Mouse (Mus musculus): ENCODE results near the gene Runx2.

Gene Runx2

DNA sequence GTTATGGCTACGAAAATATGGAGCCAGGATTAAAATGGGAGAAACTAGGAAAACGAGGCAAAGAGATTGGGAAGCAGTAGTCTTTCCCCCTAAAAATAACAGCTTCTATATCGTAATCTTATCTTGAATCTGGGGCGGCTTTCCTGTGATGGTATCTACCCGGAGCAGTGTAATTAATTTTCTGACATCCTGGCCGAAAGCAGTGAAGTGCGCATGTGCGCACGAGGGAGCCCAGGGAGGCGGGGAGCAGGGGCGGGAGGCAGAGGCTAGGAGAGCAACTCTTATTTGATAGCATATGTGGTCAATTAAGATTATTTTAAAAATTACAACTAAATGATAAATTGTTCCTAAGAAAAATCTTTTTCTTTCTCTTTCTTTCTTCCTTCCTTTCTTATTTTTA lies 195.9 kb downstream of the Runx2 start:
- no peak for DNase-seq (ENCODE audit: low spot score)

DNA sequence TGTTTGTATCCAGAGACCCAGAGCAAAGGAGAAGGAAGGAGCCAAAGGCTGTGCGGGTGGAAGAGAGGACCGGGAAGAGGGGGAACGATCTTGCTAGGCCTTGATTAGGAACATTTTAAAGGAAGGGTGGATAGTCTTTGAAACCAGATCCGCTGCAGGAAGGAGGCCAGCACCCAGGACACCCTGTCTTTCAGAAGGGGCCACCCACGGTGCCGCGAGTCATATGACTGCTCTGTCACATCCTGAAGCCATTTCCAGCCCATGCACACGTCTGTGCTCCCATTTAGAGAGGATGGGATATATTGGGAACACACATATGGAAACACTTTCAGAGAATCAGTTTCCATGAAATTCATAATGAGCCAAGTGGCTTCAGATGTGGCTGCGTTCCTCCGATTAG lies 196.4 kb downstream of the Runx2 start:
- no peak for DNase-seq (ENCODE audit: low spot score)

DNA sequence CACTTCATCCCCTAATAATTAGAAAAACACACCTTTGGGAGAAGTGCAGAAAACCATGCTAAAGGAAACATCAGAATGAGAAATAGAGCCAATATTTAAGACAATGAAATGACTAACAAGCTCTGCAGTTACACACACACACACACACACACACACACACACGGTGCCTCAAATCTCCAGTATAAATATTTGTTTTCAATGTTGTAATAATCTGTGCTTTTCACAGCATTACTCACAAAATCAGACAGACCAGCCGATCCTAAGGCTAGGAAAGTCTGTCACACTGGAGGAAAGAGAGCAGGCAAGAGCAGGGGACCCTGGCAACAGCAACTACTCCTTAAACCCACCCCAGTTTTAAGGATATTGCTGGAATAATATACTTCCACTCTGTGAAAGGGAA lies 196.9 kb downstream of the Runx2 start:
- DNase-seq (ENCODE audit: low spot score) = no peak

DNA sequence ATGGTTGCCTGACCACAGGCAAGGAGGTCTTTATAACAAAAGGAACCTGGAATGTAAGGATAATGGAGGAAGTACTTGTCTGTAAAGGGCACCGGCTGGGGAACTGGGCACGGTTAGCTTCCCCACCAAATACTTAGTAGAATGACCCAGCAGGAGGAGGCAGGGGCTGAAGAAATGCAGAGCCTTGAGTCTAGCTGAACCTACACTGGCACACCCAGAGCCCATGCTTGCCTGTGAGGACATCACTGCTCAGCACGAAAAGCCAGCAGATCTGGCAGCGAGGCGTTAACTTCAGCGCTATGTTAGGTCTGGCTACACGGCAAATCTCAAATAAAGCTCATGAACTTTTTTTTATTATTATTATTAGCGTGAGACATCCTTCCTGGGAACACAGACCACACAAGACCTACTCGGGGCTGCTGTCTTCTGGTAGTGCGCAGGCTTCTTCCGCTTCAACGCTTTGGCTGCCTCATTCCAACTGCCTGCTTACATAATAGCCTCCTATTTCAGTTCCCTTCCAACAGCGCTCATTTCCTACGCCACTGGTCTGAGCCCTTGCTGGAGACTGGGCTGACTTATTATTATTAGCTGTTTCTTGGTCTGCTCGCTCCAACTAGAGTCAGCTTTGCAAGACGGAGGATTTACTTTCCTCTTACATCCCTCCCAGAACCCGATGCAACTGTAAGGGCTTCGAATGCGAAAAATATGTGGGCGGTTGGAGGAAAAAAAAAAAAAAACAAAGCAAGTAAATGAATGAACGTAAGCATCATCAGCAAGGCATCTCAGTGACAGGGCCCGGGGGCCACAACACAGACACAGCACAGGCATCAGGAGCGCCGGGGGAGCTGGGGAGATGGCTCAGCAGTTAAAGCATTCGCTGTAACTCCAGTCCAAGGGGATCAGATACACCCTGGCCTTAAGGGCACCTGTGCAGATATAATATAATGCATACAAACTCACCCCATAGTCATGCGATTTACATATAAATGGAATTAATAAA lies 200.6 kb downstream of the Runx2 start:
- no peak for DNase-seq (ENCODE audit: low spot score)

DNA sequence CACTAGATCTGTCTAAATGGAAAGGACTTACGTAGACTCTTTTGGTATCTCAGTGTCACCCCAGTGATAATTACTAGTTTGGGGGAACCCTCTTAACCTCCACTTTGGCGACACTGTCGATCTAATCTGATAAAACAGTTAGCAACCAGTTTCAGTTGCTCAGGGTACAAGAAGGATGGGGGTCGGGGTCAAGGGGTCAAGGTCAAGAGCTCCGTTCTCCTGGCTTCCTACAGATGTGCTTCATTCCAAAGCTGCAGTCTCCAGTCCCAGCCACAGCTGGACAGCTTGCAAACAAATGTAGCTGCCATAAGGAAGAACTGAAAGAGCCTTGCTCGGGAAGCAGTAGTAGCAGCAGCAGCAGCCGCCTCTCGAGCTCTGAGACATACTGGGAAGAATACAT lies 202.0 kb downstream of the Runx2 start:
- DNase-seq (ENCODE audit: low spot score) = no peak

DNA sequence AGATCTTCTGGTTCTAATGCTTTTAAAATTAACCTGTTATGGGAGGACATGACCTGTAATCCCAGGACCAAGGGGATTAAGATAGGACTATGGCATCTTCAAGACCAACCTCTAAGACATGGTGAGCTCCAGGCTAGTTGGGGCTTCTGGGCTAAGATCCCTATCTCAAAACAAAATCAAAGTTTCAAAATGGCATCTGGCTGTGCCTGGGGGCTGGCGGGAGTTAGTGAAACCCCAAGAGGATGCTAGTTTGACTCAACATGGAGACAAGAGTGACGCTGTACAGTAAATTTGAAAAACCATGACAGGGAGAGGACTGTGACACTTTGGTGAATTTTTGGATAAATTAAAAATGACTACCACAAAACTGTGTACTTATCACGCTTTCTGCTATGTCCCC lies 202.6 kb downstream of the Runx2 start:
- DNase-seq (ENCODE audit: low spot score) = no peak

DNA sequence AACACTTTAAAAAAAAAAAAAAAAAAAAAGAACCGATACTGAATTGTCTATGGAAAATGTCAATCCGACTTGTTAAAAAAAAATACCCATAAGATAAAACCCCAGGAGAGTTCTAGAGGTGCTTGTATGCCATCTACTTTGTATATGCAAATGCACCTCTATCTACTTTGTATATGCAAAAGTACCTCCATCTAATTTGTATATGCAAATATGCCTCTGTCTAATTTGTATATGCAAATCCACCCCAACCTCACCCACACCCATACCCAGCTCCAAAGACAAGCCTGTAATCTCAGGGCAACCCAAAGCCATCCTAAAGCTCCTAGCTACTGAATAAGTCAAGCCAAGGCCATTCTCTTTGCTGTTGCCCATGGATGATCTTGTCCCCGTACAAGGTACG lies 203.1 kb downstream of the Runx2 start:
- DNase-seq (ENCODE audit: low spot score) = no peak

DNA sequence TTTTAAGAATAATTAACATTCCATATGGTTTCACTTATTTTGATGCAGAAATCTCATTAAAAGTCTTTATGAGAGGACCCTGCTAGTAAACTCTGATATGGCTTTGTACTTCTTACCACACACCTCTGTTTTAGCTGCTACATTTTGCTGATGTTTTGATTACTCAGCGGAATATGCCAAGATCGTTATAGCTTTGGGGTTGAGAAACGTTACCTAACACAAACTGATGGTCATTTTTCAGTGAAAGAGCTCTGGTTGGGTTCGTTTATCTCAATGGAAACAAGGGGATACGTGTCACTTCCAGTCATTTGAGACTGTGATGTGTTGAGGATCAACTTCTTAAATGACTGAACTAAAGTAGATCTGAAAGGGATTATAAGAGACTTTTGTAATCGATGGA lies 203.8 kb downstream of the Runx2 start:
- no peak for DNase-seq (ENCODE audit: low spot score)

DNA sequence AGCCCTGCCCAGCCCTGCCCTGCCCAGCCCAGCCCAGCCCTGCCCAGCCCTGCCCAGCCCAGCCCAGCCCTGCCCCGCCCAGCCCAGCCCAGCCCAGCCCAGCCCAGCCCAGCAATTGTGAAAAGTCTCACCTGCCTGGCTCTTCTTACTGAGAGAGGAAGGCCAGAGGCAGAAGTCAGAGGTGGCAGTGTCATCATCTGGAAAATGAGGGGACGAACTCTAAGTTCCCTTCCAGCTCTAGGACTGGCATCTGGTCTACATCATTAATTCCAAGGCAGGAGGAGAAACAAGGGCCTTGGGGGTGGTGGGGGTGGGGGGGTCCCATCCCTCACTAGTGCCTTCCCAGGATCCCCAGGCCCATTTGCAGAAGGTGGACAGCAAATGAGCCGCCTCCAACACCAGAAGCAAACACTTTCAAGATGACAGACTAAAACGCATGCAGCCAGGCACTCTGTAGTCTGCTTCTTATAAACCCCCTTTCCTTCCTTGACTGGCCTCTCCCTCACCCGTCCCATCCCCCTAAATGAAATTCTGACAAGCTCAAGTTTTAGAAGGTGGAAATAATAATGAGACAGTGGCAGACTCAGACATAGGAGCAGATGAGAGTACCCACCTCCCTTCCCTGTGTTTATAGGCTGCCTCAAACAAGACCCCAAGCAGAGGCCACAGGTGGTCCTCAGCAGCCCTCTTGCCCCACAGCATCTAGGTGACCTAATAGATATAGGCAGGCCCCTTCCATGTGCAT lies 204.5 kb downstream of the Runx2 start:
- DNase-seq (ENCODE audit: low spot score) = no peak

DNA sequence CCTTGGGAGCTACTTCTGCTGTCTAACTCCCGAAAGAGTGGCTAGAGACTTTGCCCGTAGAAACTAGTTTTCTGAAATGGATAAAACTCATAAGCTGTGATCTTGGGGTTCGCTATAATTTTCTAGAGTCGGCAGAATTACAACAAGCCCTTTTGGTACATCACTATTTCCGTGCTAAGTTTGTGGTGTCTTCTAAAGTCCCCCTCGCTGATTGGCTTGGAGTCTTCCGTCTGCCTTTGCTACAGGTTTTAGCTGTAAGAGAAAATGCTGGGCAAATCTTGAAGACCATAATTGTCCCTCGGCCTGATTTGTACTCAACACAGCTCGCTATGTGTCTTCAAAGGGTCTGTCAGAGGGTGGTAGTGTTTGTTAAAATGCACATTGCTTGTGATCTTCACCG lies 205.2 kb downstream of the Runx2 start:
- no peak for DNase-seq (ENCODE audit: low spot score)

DNA sequence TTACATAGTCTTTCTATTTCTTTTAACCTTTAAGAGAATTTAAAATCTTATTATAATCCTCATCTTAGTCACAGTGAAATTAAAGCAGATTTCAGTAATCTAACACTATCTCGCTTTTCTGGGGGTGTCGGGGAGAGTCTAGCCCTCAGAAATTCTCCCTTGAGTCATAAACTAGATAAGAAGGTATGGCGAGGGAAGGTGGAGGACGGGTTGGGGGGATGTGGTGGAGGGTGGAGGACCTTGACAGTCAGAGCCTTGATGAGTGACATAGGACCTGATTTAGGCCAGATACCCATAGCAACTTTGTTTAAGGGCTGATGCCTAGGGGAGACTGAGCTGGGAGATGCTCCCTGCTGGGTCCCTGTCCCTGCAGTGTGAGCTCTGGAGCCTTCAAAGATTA lies 205.7 kb downstream of the Runx2 start:
- no peak for DNase-seq (ENCODE audit: low spot score)

DNA sequence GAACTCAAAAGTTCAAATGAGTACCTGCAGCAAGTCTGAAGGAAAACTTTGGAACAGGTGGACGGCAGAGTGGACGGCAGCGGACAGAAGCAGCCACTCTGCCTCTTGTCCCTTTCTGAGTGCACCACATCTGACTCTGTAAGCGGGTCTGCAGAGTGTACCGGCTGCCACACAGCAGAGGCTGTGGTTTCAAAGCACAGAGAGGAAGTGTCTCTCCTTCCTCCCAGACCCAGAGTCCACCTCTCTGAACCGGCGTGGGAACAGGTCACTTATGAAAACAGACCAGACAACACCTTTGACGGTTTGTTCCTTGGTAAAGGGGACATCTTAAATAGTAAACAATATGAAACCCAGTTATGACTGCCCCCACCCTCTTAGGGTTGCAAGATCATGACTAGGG lies 207.2 kb downstream of the Runx2 start:
- no peak for DNase-seq (ENCODE audit: low spot score)

DNA sequence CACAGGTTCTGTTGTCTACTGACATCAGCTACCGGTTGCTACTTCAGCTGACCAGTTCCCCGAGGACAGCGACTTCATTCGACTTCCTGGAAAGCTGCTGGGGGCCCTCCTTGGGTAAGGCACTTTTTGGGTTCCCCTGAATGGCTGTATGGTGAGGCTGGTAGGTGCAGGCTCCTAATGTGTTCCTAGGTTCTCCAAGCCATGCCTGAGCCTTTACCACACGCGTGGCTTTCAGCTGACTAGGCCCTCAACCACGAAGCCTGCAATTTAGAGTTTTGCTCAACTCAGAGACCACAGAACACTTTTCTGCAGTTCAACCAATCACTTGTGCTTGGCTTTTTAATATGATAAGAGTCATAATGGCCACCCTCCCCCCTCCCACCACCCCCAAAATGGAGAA lies 208.4 kb downstream of the Runx2 start:
- no peak for DNase-seq (ENCODE audit: low spot score)

DNA sequence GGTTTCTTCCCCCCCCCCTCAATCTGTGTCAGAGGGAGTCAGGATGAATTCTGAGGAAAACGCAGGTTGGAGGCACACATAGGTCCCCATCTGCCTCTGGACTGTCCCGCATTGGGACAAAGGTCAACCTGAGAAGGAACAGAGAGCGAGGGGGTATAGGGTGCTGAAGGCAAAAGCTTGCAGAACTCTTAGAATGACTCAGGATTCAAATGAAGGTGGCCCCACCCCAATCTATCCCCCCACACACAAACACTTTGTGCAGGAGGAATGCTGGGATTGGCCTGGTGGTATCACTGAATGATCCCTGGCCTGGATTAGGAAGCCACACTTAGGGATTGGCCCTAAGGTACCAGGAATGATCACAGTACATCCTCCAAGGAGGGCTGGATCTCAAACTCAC lies 208.8 kb downstream of the Runx2 start:
- no peak for DNase-seq (ENCODE audit: low spot score)

DNA sequence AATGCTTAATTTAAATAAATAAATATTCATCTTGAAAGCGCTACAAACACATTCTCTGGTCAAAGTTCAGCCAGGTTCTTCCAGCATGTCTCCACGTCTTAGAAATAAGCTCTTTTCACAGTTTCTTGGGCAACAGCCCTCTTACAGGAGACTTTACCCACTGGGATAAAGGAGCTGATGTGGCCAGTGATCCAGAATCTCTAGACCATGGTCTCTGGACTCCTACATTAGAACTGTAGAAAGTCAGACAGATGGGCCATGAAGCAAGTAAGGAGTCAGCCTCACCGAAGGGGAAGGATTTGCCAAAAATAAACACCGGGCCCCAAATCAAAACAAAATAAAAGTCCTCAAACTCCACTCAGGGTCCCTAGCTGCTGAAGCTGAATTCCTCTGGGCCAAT lies 211.4 kb downstream of the Runx2 start:
- no peak for DNase-seq (ENCODE audit: low spot score)

DNA sequence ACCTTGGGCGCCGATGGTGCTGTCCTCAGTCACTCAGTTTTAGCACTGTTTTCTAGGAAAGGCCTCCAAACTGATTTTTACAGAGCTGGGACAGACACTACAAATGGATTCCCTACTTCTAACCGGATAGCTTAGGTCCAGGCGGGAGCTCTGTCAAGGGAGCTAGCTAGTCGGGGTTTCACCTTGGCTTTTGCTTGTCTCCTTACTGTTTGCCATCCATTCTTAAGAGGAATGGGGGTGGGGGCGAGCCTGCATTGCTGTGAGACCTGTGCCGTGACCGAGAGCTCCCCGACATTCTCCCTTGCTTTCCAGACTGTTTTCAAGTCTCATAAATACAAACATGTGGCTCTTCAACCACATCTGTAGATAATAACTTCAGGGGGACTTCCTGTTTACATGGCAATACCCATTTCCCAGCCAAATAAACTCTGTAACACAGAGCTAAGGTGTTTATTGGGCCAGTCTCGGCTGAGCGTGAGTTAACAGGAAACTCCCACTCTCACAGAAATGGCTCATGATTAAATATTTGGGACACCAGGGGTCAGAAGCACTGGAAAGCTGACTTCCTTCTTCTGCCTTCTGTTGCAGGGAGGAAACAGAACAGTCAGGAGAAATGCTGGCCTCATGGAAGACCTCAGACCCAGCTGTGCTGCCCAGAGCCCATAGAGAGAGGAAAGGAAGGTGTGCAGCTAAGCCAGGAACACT lies 213.1 kb downstream of the Runx2 start:
- no peak for DNase-seq (ENCODE audit: low spot score)

DNA sequence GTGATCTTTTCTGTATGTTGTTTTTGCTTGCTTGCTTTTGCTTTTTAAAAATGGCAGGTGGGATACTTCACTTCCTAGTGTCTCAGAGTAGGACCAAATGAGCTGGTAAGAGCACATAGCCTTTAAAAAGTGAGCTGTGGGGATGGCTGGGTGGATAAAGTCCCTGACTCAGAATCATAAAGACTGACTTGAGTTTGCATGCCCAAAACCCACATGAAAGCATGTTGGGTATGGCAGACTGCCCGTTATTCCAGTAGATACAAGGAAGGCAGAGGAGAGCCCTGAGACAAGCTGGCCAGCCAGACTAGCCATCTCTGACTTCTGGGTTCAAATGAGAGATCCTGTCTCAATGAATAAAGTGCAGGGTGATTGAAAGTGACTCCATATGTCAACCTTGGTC lies 214.7 kb downstream of the Runx2 start:
- DNase-seq (ENCODE audit: low spot score) = no peak

DNA sequence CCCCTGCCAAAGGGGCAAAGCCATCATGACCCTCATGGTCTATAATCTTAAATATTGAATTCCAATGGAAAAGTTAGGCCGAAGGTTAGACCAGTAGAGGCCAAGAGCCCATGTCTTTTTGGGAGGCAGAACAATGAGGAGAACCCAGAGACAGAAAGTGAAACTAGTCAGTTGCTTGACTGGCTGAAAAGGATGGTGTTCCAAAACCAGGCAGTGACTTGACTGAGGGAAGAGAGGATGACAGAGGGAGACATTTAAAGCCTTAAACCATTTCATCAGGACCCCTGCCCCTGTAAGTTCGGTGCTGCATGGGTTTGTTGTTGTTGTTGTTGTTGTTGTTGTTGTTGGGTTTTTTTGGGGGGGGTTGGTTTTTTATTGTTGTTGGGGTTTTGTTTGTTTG lies 215.5 kb downstream of the Runx2 start:
- no peak for DNase-seq (ENCODE audit: low spot score)

DNA sequence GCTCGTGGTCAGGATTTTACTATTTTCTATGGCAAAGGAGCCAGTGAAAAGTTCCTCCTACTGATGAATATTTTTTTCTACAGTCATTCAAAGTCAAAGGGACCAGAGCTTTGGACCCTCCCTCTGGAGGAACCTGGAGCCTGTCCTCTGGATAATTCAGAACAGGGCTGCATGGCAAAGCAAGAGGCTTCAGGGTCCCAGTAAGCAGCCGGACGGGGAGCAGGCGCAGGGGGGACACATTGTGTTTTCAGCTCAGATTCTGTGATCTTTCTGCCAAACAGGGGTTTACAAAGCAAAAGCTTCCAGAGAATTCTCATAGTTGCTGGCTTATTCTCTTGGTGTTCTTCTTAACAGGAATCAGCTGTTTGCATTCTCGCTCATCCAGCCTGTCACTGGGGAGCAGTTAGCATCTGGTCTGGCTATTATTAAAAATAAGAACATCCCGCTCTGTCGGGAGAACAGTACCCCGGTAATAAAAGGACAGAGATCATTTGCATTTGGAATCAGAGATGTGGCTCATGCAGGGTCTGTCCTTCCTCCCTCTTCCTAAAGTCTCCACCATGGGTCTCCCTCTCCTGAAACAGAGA lies 216.6 kb downstream of the Runx2 start:
- no peak for DNase-seq (ENCODE audit: low spot score)

DNA sequence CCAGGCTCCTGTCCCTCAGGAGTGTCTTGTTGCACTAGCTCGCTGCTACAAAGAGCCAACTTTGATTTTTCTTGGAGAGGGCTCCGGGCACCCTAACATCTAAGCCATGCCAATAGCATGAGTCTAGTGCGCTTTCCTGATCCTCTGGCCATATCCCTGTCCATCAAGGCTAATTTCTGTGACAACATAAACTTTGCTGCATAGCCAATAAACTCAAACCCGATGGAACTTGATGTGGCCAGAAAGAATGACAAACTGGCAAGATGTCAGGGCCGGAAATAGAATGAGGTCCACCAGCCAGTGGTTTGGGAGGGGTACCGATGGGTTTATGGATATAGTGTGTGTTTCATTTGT lies 221.9 kb downstream of the Runx2 start:
- no peak for DNase-seq (ENCODE audit: low spot score)

DNA sequence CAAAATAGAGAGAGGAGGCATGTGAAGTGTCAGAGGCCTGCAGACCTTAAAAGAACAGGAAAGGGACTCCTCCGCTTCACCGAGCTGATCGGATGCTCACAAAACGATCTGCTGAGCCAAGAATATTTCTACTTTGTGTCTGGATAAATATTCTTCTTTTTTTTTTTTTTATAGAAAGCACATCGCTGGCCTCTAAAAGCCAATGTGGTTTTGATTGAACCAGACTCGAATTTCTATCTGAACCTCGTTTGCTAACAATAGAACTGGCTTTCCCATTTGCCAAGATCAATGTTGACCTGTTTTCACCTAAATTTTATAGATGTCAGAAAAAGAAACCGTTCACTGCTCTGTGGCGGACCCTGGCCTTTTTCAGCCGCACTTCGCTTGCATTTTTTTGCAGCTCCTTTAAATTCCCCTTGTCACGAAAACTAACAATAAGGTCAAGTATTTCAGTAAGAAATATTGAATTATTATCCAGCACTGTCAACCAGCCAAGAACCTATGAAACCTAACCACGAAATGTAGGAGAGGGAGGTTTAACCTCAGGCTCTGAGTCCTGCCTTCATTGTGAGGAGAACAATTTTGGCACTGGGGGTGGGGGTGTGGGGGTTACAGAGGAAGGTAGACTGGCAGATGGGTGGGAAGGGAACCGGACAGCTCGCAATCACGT lies 222.4 kb downstream of the Runx2 start:
- no peak for DNase-seq (ENCODE audit: low spot score)

DNA sequence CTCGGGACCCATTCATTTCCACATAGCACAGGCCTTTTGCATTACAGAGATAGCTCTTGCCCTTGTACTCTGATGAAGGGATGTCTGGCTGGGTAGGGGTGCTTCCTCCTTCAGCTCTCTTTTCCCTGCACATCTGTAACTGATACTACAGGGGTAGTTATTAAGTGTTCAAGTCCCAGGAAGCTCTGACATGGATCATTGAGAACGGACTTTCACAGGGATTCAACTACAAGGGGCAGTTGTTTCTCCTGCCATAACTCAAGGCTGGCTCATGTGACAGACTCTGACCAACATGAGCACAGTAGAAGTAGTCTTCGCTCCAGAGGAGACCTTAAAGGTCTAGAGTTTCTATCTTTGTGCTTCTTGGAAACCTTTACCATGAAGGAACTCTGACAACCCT lies 226.1 kb downstream of the Runx2 start:
- DNase-seq (ENCODE audit: low spot score) = no peak

Measured in ovary, postnatal 10 days (tissue).